Mouse (Mus musculus) kidney, embryonic 16.5 days (tissue): ENCODE data around the gene Cacna1c. TPM values are rescaled to one million over a fixed set of nuclear protein-coding genes. Genes with fewer than 3 reads are reported as not detected.

ENCODE experiments used
- ATAC-seq: fragments of 200-750 bp; cut with Nextera tagmentation; 2 replicates; pipeline ENCODE4 v1.8.0; 2017; ENCODE audit warnings: moderate TSS enrichment; ENCODE audit not compliant: low FRiP score, low TSS enrichment
- H3K27ac ChIP-seq: fragments of 300-500 bp; sonication (generic); 2 replicates; pipeline ENCODE4 v1.5.1; 2014; ENCODE audit warnings: low read length
- H3K27me3 ChIP-seq: fragments of 300-500 bp; sonication (generic); 2 replicates; pipeline ENCODE4 v1.6.1; 2014; ENCODE audit warnings: low read length, control low read depth, mixed read lengths; ENCODE audit not compliant: insufficient read depth
- H3K36me3 ChIP-seq: fragments of 300-500 bp; sonication (generic); 2 replicates; pipeline ENCODE4 v1.6.1; 2014; ENCODE audit warnings: low read length, control low read depth, mixed read lengths; ENCODE audit not compliant: insufficient read depth
- H3K4me1 ChIP-seq: fragments of 300-500 bp; sonication (generic); 2 replicates; pipeline ENCODE4 v1.6.1; 2014; ENCODE audit warnings: low read length, control low read depth, mixed read lengths; ENCODE audit not compliant: insufficient read depth
- H3K4me2 ChIP-seq: fragments of 300-500 bp; sonication (generic); replicated peaks from 2 replicates; pipeline ENCODE4 v1.6.1; 2014; ENCODE audit warnings: low read depth, low read length
- H3K4me3 ChIP-seq: fragments of 300-500 bp; sonication (generic); 2 replicates; pipeline ENCODE4 v1.5.1; 2014; ENCODE audit warnings: mild to moderate bottlenecking, low read length
- H3K9ac ChIP-seq: fragments of 300-500 bp; sonication (generic); replicated peaks from 2 replicates; pipeline ENCODE4 v1.6.1; 2014; ENCODE audit warnings: low read length
- H3K9me3 ChIP-seq: fragments of 300-500 bp; sonication (generic); 2 replicates; pipeline ENCODE4 v1.6.1; 2016; ENCODE audit warnings: low read length, control low read depth
- WGBS: fragments of 180-500 bp; shearing (Covaris S2); extraction: QIAGEN DNeasy Blood & Tissue Kit; methylation state at CpG from one replicate; pipeline ENCODE4 v1.1.7; 2014; 5-methylcytosine and 5-hydroxymethylcytosine counted together
- polyA plus RNA-seq: library from polyadenylated mRNA; unstranded; fragments of >200 nt; fragmentation: Nextera tagmentation; extraction: Ambion mirVana; gene quantifications from 2 replicates; pipeline ENCODE4 v1.2.1, GENCODE M21; 2015

The Cacna1c gene
- polyA plus RNA-seq, 1 experiment from 2014 or later = 1.4 TPM

GRCm38 (mm10) chr6:118955777-118956176 is 240.4 kb downstream of the Cacna1c start:
- Histone ChIP-seq H3K9ac (no peak overlapping the region), H3K4me3 (no peak overlapping the region), H3K9me3 (no peaks in the 10 kb centered on the region), H3K27ac (no peak overlapping the region), H3K4me2 (no peak overlapping the region), H3K27me3 (no peaks in the 10 kb centered on the region), H3K4me1 (no peaks in the 10 kb centered on the region), H3K36me3 (no peaks in the 10 kb centered on the region)
- ATAC-seq = no peak

- no peak for ATAC-seq
- H3K27ac ChIP-seq = no peak overlapping the region
- no peaks in the 10 kb centered on the region for H3K27me3 ChIP-seq
- no peaks in the 10 kb centered on the region for H3K36me3 ChIP-seq
- 93% methylated on average over 7 of the region's 7 CpGs for WGBS
- 0 out of 2 replicates have a peak, but pooled peaks cover 1% of the 10 kb centered on the region for H3K4me1 ChIP-seq
- H3K9ac ChIP-seq = no peak overlapping the region
- H3K4me2 ChIP-seq = no peak overlapping the region
- no peak overlapping the region for H3K4me3 ChIP-seq
- H3K9me3 ChIP-seq = no peaks in the 10 kb centered on the region
Observed at GRCm38 (mm10) chr6:118954988-118955554, 241.1 kb downstream of the Cacna1c start.

GRCm38 (mm10) chr6:118952377-118952776 is 243.8 kb downstream of the Cacna1c start:
- no peak overlapping the region for H3K4me3 ChIP-seq
- no peaks in the 10 kb centered on the region for H3K36me3 ChIP-seq
- H3K4me2 ChIP-seq = no peak overlapping the region
- no peaks in the 10 kb centered on the region for H3K27me3 ChIP-seq
- peaks cover 7% of the 10 kb centered on the region; the same call in 1 of the 2 replicates for H3K4me1 ChIP-seq
- H3K27ac ChIP-seq = no peak overlapping the region
- H3K9me3 ChIP-seq = no peaks in the 10 kb centered on the region
- no peak for ATAC-seq
- WGBS = 77% methylated on average over 9 of the region's 9 CpGs
- H3K9ac ChIP-seq = no peak overlapping the region

GRCm38 (mm10) chr6:118950190-118950589 is 246.0 kb downstream of the Cacna1c start:
- Histone ChIP-seq H3K4me2 (no peak overlapping the region), H3K4me3 (no peak overlapping the region), H3K9me3 (no peaks in the 10 kb centered on the region), H3K27me3 (no peaks in the 10 kb centered on the region), H3K9ac (no peak overlapping the region), H3K27ac (no peak overlapping the region), H3K36me3 (no peaks in the 10 kb centered on the region), H3K4me1 (peaks cover 7% of the 10 kb centered on the region; the same call in 1 of the 2 replicates)
- WGBS = 64% methylated on average over 13 of the region's 13 CpGs
- ATAC-seq = no peak

- ATAC-seq = no peak
- H3K27me3 ChIP-seq = no peaks in the 10 kb centered on the region
- no peak overlapping the region for H3K27ac ChIP-seq
- no peaks in the 10 kb centered on the region for H3K9me3 ChIP-seq
- H3K4me1 ChIP-seq = peaks cover 7% of the 10 kb centered on the region; the same call in 1 of the 2 replicates
- H3K9ac ChIP-seq = no peak overlapping the region
- WGBS = 82% methylated on average over 8 of the region's 8 CpGs
- H3K36me3 ChIP-seq = no peaks in the 10 kb centered on the region
- H3K4me3 ChIP-seq = no peak overlapping the region
- H3K4me2 ChIP-seq = no peak overlapping the region
Observed at GRCm38 (mm10) chr6:118947286-118947685, 248.9 kb downstream of the Cacna1c start.

- 81% methylated on average over 6 of the region's 6 CpGs for WGBS
- Histone ChIP-seq H3K4me1 (peaks cover 7% of the 10 kb centered on the region; the same call in 1 of the 2 replicates), H3K9me3 (no peaks in the 10 kb centered on the region), H3K27ac (no peak overlapping the region), H3K4me2 (no peak overlapping the region), H3K36me3 (no peaks in the 10 kb centered on the region), H3K27me3 (no peaks in the 10 kb centered on the region), H3K9ac (no peak overlapping the region), H3K4me3 (no peak overlapping the region)
- ATAC-seq = no peak
Observed at GRCm38 (mm10) chr6:118946660-118947059, 249.6 kb downstream of the Cacna1c start.

GRCm38 (mm10) chr6:118944093-118944492 is 252.1 kb downstream of the Cacna1c start:
- Histone ChIP-seq H3K4me2 (no peak overlapping the region), H3K9ac (no peak overlapping the region), H3K9me3 (no peaks in the 10 kb centered on the region), H3K4me3 (no peak overlapping the region), H3K4me1 (no peaks in the 10 kb centered on the region), H3K27ac (no peak overlapping the region), H3K27me3 (no peaks in the 10 kb centered on the region), H3K36me3 (no peaks in the 10 kb centered on the region)
- no peak for ATAC-seq
- 87% methylated on average over 4 of the region's 4 CpGs for whole genome bisulfite sequencing

- Histone ChIP-seq H3K27ac (no peak overlapping the region), H3K27me3 (no peaks in the 10 kb centered on the region), H3K4me3 (no peak overlapping the region), H3K9me3 (no peaks in the 10 kb centered on the region), H3K4me1 (no peaks in the 10 kb centered on the region), H3K36me3 (no peaks in the 10 kb centered on the region), H3K4me2 (no peak overlapping the region), H3K9ac (no peak overlapping the region)
- no peak for ATAC-seq
- WGBS = 85% methylated on average over 4 of the region's 4 CpGs
Observed at GRCm38 (mm10) chr6:118941816-118942215, 254.4 kb downstream of the Cacna1c start.

- Histone ChIP-seq H3K4me1 (no peaks in the 10 kb centered on the region), H3K9me3 (no peaks in the 10 kb centered on the region), H3K27ac (no peak overlapping the region), H3K9ac (no peak overlapping the region), H3K36me3 (no peaks in the 10 kb centered on the region), H3K4me3 (no peak overlapping the region), H3K27me3 (no peaks in the 10 kb centered on the region), H3K4me2 (no peak overlapping the region)
- WGBS = 90% methylated on average over 2 of the region's 3 CpGs
- no peak for ATAC-seq
Observed at GRCm38 (mm10) chr6:118941036-118941435, 255.2 kb downstream of the Cacna1c start.

GRCm38 (mm10) chr6:118939626-118940025 is 256.6 kb downstream of the Cacna1c start:
- Histone ChIP-seq H3K4me2 (no peak overlapping the region), H3K9me3 (no peaks in the 10 kb centered on the region), H3K36me3 (no peaks in the 10 kb centered on the region), H3K4me3 (no peak overlapping the region), H3K27me3 (no peaks in the 10 kb centered on the region), H3K4me1 (no peaks in the 10 kb centered on the region), H3K27ac (no peak overlapping the region), H3K9ac (no peak overlapping the region)
- WGBS = 92% methylated on average over 8 of the region's 8 CpGs
- ATAC-seq = no peak
